Mouse (Mus musculus): ENCODE data around the gene Fam219a.

Gene Fam219a

DNA sequence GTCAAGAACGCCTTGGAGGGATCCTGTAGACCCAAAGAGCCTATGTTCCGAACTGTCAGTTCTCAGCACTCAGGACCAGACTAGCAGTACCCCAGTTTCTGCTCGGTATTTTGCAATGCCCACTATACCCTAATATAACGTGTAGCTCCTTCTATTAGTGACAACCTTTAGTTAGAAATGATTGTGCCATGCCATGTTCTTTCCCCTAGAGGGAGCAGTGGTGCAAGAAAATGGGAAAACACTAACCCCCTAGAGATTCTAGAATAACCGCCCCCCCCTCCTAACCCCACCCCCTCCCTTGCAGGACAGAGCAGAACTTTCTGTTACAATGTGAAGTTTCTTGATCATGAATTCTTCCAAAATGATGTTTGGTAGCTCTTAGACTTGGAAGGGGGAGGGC lies 65.0 kb downstream of the Fam219a start:
- DNase-seq (ENCODE audit: low spot score): no peak

DNA sequence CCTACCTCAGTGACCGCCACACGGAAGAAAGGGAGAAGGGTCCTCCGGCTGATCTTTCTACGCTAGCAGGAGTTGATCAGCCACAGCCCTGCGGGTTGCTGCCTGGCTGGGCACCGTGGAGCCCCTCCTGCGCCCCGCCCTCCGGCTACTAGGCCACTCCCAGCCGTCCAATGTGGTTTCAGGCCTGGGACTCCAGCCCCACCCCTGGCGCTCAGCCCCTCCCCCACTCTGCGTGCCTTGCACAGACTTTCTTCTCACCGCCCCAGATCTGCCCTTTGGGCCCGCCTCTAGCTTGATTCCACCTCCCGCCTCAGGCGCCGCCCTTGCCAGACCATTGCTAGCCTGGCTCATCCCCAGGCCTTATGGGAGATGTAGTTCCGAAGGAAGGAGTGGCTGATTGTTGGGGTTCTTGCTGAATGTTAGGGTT lies 66.3 kb downstream of the Fam219a start, which contains the start of gene AI464131:
Gene AI464131, minus strand, starts transcription at position 91 of the 427 bp plus-strand sequence.
- peak; percentile 59 for DNase-seq (ENCODE audit: low spot score)

DNA sequence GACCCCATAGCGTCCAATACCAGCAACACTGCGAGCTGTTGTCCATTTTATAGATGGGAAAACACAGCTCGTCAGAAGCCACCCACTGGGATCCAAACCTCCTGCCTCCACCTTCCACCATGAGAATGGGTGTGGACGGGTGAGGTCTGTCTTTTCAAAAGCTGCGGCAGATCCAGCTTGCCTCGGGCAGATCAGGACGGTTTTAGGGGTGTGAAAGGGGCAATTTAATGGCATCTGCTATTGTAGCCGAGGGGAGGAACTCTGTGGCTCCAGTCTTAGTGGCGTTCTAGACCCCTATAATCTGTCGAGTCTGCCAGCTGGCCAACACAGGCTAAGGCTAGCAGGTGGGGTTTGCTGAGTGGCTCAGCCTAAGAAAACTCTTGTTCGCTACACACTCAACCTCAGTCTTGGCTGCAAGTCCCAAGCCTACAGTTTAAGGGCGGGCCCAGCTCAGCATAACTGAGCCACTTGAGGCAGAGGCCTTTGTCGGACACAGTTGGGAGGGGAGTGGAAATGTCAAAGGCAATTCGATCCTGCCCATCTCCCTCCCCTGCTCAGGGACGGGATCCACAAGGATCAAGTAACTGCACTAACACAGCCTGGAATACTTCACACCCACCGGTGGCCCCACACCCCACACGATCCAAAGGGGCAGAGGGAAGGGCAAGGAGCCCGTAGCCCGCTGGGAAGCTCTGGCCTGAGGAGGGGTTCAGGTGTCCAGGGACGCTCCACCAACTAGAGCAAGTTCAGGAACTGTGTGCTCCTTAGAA lies 67.0 kb downstream of the Fam219a start:
- DNase-seq (ENCODE audit: low spot score): no peak

DNA sequence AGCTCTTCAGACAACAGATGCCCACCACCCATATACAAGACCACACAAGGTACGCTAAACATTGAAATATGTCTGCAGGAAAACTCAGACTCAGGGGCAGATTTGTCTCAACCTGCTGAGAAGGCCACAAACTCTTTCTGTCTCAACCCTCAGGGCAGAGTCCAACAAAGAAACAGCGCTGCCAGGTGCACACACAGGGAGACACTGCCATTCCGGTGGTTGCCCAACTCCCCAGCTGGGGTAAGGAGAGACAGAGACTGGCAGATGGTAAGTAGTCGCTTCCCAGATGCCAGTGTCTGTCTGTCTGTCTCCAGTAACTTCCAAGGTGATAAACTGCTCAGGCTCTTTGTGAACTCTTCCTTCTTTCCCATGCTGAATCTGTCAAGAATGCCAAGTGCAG lies 68.6 kb downstream of the Fam219a start:
- DNase-seq (ENCODE audit: low spot score): no peak

GRCm38 (mm10) chr4:41499619-41500018 lies 69.7 kb downstream of the Fam219a start:
- DNase-seq (ENCODE audit: low spot score): no peak

- no peak for DNase-seq (ENCODE audit: low spot score)
Observed at GRCm38 (mm10) chr4:41498921-41499391, 70.4 kb downstream of the Fam219a start.

DNA sequence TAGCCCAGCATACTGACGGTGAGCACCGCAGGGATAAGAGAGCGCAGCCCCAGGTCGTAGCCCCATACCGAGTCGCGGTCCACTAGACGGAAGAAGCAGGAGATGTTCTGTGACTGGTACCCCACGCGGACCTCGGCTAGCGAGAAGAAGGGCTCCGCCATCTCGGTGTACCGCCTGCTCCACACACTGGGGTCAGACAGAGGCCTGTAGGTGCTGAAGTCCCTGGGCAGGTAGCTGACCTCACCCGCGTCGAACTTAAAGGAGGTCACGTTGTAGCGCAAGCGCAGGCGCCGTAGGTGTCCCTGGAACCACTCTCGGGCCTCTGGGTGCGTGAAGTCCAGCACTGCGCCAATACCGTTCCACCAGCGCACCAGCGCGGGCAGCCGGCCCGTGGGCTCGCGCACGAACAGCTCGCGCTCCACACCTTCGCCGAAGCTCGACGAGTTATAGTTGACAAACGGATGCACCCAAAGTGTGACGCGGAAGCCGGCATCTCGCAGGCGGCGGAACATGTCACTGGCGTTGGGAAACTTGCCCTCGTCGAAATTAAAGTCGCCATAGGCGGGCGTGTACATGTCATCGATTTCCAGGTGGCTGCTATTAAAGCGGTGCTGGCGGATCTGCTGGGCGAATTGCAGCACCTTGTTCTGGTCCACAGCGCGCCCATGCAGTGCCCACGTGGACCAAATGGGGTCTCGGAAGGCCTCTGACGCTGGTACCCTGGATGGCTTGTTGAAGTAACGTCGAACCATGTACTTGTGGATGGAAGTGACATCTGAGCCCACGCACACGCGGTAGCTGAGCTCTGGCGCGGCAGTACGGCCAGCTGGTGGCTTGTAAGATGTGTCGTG lies 71.1 kb downstream of the Fam219a start:
- no peak for DNase-seq (ENCODE audit: low spot score)

- DNase-seq (ENCODE audit: low spot score): no peak
Observed at GRCm38 (mm10) chr4:41497579-41497978, 71.8 kb downstream of the Fam219a start.

DNA sequence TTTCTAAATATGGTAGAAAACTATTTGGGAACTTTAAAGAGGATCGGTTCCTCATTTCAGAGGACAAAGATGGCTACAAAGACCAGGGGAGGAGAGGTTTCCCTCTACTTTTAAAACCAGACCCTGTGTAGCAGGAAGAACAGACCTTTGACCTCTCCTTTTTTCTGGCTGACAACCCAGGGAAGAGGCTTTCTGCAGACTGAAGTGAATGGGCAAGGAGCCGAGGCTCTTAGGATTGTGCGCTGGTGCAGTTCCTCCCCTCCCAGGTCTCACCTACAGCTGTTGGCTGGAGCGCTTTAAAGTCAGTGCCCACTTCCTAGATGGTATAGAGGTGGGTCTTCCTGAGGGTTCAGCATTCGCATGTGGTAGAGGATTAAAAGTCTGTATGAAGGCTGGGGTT lies 72.3 kb downstream of the Fam219a start:
- no peak for DNase-seq (ENCODE audit: low spot score)

GRCm38 (mm10) chr4:41495850-41496249 lies 73.5 kb downstream of the Fam219a start:
- no peak for DNase-seq (ENCODE audit: low spot score)

DNA sequence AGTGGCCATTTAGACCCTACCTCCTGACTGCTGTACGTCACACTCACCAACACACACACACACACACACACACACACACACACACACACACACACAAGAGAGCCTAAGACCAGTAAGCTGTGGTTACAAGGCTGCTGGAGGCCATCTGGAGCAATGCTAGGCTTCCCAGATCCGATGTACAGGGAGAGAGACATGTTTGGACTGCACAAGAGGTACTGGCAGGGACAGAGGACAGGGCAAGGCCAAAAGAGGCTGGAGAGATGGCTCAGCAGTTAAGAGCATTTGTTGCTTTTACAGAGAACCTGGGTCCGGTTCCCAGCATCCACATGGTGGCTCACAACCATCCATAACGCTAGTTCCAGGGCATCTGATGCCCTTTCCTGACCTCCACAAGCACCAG lies 74.3 kb downstream of the Fam219a start:
- no peak for DNase-seq (ENCODE audit: low spot score)

GRCm38 (mm10) chr4:41494378-41494777 lies 75.0 kb downstream of the Fam219a start:
- DNase-seq (ENCODE audit: low spot score): no peak

GRCm38 (mm10) chr4:41493464-41494116 lies 75.7 kb downstream of the Fam219a start:
- no peak for DNase-seq (ENCODE audit: low spot score)

DNA sequence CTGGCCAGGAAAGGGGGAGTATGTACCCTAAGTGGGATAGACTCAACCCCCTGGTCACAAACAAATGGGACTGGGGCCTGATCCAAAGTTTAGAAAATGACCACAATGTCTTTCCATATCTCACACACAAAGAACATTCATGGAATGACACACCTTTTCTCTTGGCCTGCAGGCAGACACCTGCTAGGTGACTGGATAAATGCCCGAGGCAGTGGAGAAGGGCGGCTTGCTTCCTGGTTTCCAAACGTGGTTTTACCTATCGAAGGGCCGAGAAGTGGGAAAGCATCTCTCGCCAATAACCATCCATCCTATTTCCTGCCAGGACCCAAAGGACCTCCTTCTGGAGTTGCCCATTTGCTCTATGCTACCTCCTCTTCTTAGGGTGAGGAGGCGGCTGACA lies 76.4 kb downstream of the Fam219a start:
- no peak for DNase-seq (ENCODE audit: low spot score)

- no peak for DNase-seq (ENCODE audit: low spot score)
Observed at GRCm38 (mm10) chr4:41481601-41482017, 87.7 kb downstream of the Fam219a start.

- no peak for DNase-seq (ENCODE audit: low spot score)
Observed at GRCm38 (mm10) chr4:41480254-41480653, 89.1 kb downstream of the Fam219a start.

DNA sequence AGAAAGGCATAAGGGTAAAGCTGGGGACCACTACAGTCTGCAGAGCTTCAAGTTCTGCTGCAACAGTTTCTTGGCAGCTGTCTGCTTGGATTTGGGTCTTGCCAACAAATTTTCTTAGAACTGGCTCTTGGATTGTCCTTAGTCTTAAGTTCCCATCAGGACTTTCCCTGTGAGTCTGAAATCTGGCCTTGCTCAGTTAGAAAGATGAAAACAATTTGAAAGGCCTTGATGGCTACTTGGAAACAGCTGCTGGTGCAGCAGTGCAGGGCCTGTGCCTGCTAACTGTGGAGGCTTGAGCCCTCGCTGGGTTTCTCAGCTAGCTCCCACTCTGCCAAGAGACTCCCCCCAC lies 89.9 kb downstream of the Fam219a start:
- DNase-seq (ENCODE audit: low spot score): no peak

GRCm38 (mm10) chr4:41478751-41479455 lies 90.4 kb downstream of the Fam219a start:
- no peak for DNase-seq (ENCODE audit: low spot score)

DNA sequence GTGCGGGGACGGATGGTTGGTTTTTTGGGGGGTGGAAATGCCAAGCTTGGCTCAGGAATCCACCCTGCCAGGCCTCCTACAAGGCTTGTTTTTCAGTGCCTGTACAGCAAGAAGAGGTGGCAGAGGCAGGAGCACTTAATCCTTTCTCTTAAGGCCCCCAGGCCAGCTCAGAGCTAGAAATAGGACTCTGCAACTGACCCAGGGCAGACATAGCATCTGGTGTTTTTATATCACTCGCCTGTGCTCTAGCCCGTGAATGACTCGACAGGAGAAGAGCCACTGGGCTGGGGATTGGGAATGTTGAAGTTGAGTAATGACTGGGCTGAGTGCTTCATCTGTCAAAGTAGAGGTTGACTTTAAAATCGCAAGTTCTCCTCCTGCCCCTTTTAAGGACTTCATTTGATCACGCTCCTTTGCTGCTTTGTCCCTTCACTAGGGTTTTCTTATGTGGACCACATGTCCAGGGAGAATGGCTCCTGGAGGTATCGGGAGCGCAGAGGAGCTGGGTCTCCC lies 91.6 kb downstream of the Fam219a start:
- DNase-seq (ENCODE audit: low spot score): no peak

- no peak for DNase-seq (ENCODE audit: low spot score)
Observed at GRCm38 (mm10) chr4:41471384-41471689, 98.0 kb downstream of the Fam219a start.

DNA sequence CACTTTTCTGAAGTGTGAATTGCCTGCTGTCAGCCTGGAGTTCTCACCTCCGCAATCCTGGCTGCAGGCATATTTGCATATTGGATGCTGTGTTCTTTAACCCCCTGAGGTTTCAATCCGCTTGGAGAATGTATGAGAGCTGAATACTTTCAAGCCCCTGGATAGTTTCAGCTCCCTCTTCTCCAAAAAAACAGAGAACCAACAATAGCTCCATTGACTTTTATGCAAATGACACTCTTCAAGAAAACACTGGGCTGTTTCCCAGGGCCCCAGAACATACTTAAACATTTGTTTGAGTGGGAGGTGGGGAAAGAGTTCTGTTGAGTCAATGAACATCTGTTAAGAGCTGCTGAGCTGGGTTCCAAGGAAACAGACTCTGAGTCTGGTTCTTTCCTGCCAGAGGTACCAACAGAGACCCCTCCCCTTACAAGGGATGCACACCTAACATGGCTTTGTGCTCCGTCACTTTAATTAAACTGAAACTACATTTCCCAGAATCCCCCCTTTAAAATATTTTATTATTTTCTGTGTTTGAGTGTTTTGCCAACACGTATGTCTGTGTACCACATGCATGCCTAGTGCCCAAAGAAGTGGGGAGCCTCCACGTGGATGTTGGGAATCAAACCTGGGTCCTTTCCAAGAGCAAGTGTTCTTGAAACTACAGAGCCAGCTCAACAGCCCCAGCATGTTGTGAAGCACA lies 98.5 kb downstream of the Fam219a start:
- DNase-seq (ENCODE audit: low spot score): no peak
